Mouse (Mus musculus): Measurements from ENCODE around the gene Unc5a. TPM values are rescaled to one million over a fixed set of nuclear protein-coding genes. Genes with fewer than 3 reads are reported as not detected.

The Unc5a gene
- polyA plus RNA-seq, 1 experiment from 2014 or later = 0.79 TPM

GRCm38 (mm10) chr13:55022256-55022655, 73.0 kb downstream of the Unc5a start:
- no peaks in the 10 kb centered on the region for H3K9me3 ChIP-seq (ENCODE audit: control insufficient read depth, low read length)
- 65% methylated on average over 4 of the region's 4 CpGs for WGBS
- H3K36me3 ChIP-seq (ENCODE audit: control insufficient read depth, insufficient read depth, low read length) = no peaks in the 10 kb centered on the region
- H3K4me1 ChIP-seq (ENCODE audit: control insufficient read depth, insufficient read depth, low read length) = no peaks in the 10 kb centered on the region
- H3K9ac ChIP-seq (ENCODE audit: low read length) = no peak overlapping the region
- DNase-seq (ENCODE audit: low spot score) (no peak), ATAC-seq (ENCODE audit: insufficient number of reproducible peaks, low FRiP score, low TSS enrichment, low read depth) (no peak)
- H3K4me2 ChIP-seq (ENCODE audit: low read depth, severe bottlenecking) = no peak overlapping the region
- H3K27ac ChIP-seq (replicated peaks; ENCODE audit: low read depth, low read length) = no peak overlapping the region
- no peaks in the 10 kb centered on the region for H3K27me3 ChIP-seq (ENCODE audit: control insufficient read depth, insufficient read depth, low read length)
- H3K4me3 ChIP-seq (ENCODE audit: low read depth, low read length) = no peak overlapping the region

GRCm38 (mm10) chr13:55022715-55023114, 73.5 kb downstream of the Unc5a start:
- Histone ChIP-seq H3K27ac (replicated peaks; ENCODE audit: low read depth, low read length) (no peak overlapping the region), H3K36me3 (ENCODE audit: control insufficient read depth, insufficient read depth, low read length) (no peaks in the 10 kb centered on the region), H3K9ac (ENCODE audit: low read length) (no peak overlapping the region), H3K4me1 (ENCODE audit: control insufficient read depth, insufficient read depth, low read length) (no peaks in the 10 kb centered on the region), H3K9me3 (ENCODE audit: control insufficient read depth, low read length) (no peaks in the 10 kb centered on the region), H3K4me2 (ENCODE audit: low read depth, severe bottlenecking) (no peak overlapping the region), H3K27me3 (ENCODE audit: control insufficient read depth, insufficient read depth, low read length) (no peaks in the 10 kb centered on the region), H3K4me3 (ENCODE audit: low read depth, low read length) (no peak overlapping the region)
- ATAC-seq (ENCODE audit: insufficient number of reproducible peaks, low FRiP score, low TSS enrichment, low read depth) (no peak), DNase-seq (ENCODE audit: low spot score) (no peak)
- WGBS = 84% methylated on average over 9 of the region's 9 CpGs

GRCm38 (mm10) chr13:55024215-55024614, 75.0 kb downstream of the Unc5a start:
- H3K27me3 ChIP-seq (ENCODE audit: control insufficient read depth, insufficient read depth, low read length) = no peaks in the 10 kb centered on the region
- no peak overlapping the region for H3K27ac ChIP-seq (replicated peaks; ENCODE audit: low read depth, low read length)
- H3K36me3 ChIP-seq (ENCODE audit: control insufficient read depth, insufficient read depth, low read length) = peaks cover 3% of the 10 kb centered on the region; the same call in 1 of the 2 replicates
- DNase-seq (ENCODE audit: low spot score) (no peak), ATAC-seq (ENCODE audit: insufficient number of reproducible peaks, low FRiP score, low TSS enrichment, low read depth) (no peak)
- no peak overlapping the region for H3K4me3 ChIP-seq (ENCODE audit: low read depth, low read length)
- H3K4me1 ChIP-seq (ENCODE audit: control insufficient read depth, insufficient read depth, low read length) = no peaks in the 10 kb centered on the region
- no peak overlapping the region for H3K4me2 ChIP-seq (ENCODE audit: low read depth, severe bottlenecking)
- H3K9ac ChIP-seq (ENCODE audit: low read length) = no peak overlapping the region
- 95% methylated on average over 2 of the region's 2 CpGs for WGBS
- H3K9me3 ChIP-seq (ENCODE audit: control insufficient read depth, low read length) = no peaks in the 10 kb centered on the region

- Histone ChIP-seq H3K27ac (replicated peaks; ENCODE audit: low read depth, low read length) (no peak overlapping the region), H3K9ac (ENCODE audit: low read length) (no peak overlapping the region), H3K9me3 (ENCODE audit: control insufficient read depth, low read length) (no peaks in the 10 kb centered on the region), H3K27me3 (ENCODE audit: control insufficient read depth, insufficient read depth, low read length) (no peaks in the 10 kb centered on the region), H3K4me2 (ENCODE audit: low read depth, severe bottlenecking) (no peak overlapping the region), H3K4me1 (ENCODE audit: control insufficient read depth, insufficient read depth, low read length) (no peaks in the 10 kb centered on the region), H3K4me3 (ENCODE audit: low read depth, low read length) (no peak overlapping the region), H3K36me3 (ENCODE audit: control insufficient read depth, insufficient read depth, low read length) (no peaks in the 10 kb centered on the region; the same call in none of the 2 replicates)
- ATAC-seq (ENCODE audit: insufficient number of reproducible peaks, low FRiP score, low TSS enrichment, low read depth) = no peak
- DNase-seq (ENCODE audit: low spot score) = no peak
- 97% methylated on average over 2 of the region's 2 CpGs for WGBS
Measured at GRCm38 (mm10) chr13:55040016-55040415, 90.8 kb downstream of the Unc5a start.

- H3K4me1 ChIP-seq (ENCODE audit: control insufficient read depth, insufficient read depth, low read length) = no peaks in the 10 kb centered on the region
Measured at GRCm38 (mm10) chr13:55047706-55048105, 98.5 kb downstream of the Unc5a start.

More at GRCm38 (mm10) chr13:55047706-55048105, 98.5 kb downstream of the Unc5a start:
- H3K9me3 ChIP-seq (ENCODE audit: control insufficient read depth, low read length) = no peaks in the 10 kb centered on the region
- no peak overlapping the region for H3K4me3 ChIP-seq (ENCODE audit: low read depth, low read length)
- 94% methylated on average over 3 of the region's 3 CpGs for WGBS
- no peak overlapping the region for H3K4me2 ChIP-seq (ENCODE audit: low read depth, severe bottlenecking)
- H3K36me3 ChIP-seq (ENCODE audit: control insufficient read depth, insufficient read depth, low read length) = no peaks in the 10 kb centered on the region; the same call in 1 of the 2 replicates
- no peak for ATAC-seq (ENCODE audit: insufficient number of reproducible peaks, low FRiP score, low TSS enrichment, low read depth)
- no peaks in the 10 kb centered on the region for H3K27me3 ChIP-seq (ENCODE audit: control insufficient read depth, insufficient read depth, low read length)
- no peak overlapping the region for H3K27ac ChIP-seq (replicated peaks; ENCODE audit: low read depth, low read length)
- H3K9ac ChIP-seq (ENCODE audit: low read length) = no peak overlapping the region
- no peak for DNase-seq (ENCODE audit: low spot score)

Other genes starting within 250 kb of the Unc5a start
- gene Cdhr2, start 247.9 kb upstream of the Unc5a start, polyA plus RNA-seq (2014; fragmentation: Nextera tagmentation; extraction: Ambion mirVana) = not detected in 2 replicates
- 0.55 and 0.68 TPM in 2 replicates for gene Gprin1, start 199.5 kb upstream of the Unc5a start, polyA plus RNA-seq (2014; fragmentation: Nextera tagmentation; extraction: Ambion mirVana)
- gene Sncb, start 182.8 kb upstream of the Unc5a start, polyA plus RNA-seq (2014; fragmentation: Nextera tagmentation; extraction: Ambion mirVana) = not detected in 2 replicates
- gene Eif4e1b, start 165.4 kb upstream of the Unc5a start, polyA plus RNA-seq (2014; fragmentation: Nextera tagmentation; extraction: Ambion mirVana) = not detected in 2 replicates
- 1.7 and 1.8 TPM in 2 replicates for gene Tspan17, start 160.0 kb upstream of the Unc5a start, polyA plus RNA-seq (2014; fragmentation: Nextera tagmentation; extraction: Ambion mirVana)
- gene Hk3, start 72.0 kb downstream of the Unc5a start, polyA plus RNA-seq (2014; fragmentation: Nextera tagmentation; extraction: Ambion mirVana) = 0.51 and 0.65 TPM in 2 replicates
- gene Uimc1, start 150.9 kb downstream of the Unc5a start, polyA plus RNA-seq (2014; fragmentation: Nextera tagmentation; extraction: Ambion mirVana) = 32.4 and 34.7 TPM in 2 replicates
- 24.5 and 28.7 TPM in 2 replicates for gene Zfp346, start 155.9 kb downstream of the Unc5a start, polyA plus RNA-seq (2014; fragmentation: Nextera tagmentation; extraction: Ambion mirVana)
- not detected in 2 replicates for gene Gm17617, start 184.1 kb downstream of the Unc5a start, polyA plus RNA-seq (2014; fragmentation: Nextera tagmentation; extraction: Ambion mirVana)
- 3.9 and 4.4 TPM in 2 replicates for gene Fgfr4, start 203.2 kb downstream of the Unc5a start, polyA plus RNA-seq (2014; fragmentation: Nextera tagmentation; extraction: Ambion mirVana)